Mouse (Mus musculus) layer of hippocampus, adult 2 months (tissue): Measurements from ENCODE around the gene Vasp. TPM values are rescaled to one million over a fixed set of nuclear protein-coding genes. Genes with fewer than 3 reads are reported as not detected.

Source experiments
- DNase-seq, 2 experiments: peaks; one replicate each; pipeline ENCODE4 v3.0.0; 2022; ENCODE audit warnings: low spot score in 2 of 2
- H3K27ac ChIP-seq: fragments of 200-600 bp; 2 replicates; pipeline ENCODE4 v1.8.1; 2022
- H3K4me3 ChIP-seq: fragments of 200-600 bp; 2 replicates; pipeline ENCODE4 v1.8.1; 2022; ENCODE audit warnings: mild to moderate bottlenecking
- CTCF ChIP-seq: fragments of 200-600 bp; conservative IDR thresholded peaks from 2 replicates; pipeline ENCODE4 v1.8.1; 2022; ENCODE audit warnings: antibody characterized with exemption, mild to moderate bottlenecking, moderate library complexity
- total RNA-seq, 2 experiments: library from RNA; stranded (reverse); gene quantifications; 2 replicates each; pipeline ENCODE4 v1.2.3; 2021

The Vasp gene
- total RNA-seq, 2 experiments from 2014 or later = 15.7 to 17.1 TPM

GRCm38 (mm10) chr7:19217944-19218343 is 53.7 kb downstream of the Vasp start:
- no peak for DNase-seq
- no peak for TF ChIP-seq CTCF
- Histone ChIP-seq H3K4me3 (no peak overlapping the region), H3K27ac (no peak overlapping the region)

GRCm38 (mm10) chr7:19217492-19217891 is 54.1 kb downstream of the Vasp start:
- H3K4me3 ChIP-seq = no peak overlapping the region
- no peak for TF ChIP-seq CTCF
- DNase-seq = no peak
- H3K27ac ChIP-seq = no peak overlapping the region

DNA sequence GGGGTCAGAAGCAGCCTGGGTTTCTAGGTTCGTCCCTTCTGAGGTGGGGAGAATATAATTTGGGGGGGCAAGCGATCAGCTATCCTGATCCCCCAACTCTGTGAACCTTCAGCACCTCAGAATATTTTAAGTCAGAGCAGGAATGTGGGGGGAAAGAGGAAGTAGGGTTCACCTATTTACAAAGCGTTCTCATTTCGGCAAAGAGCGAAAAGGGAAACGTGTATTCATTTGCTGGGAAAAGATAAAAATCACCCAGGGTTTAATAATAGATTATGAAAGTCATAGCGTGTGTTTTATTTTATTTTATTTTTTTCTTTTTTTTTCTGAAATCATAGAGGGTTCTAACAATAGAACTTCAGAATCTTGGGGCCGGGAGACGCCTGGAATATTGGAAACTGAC is 56.7 kb downstream of the Vasp start:
- no peak for DNase-seq
- Histone ChIP-seq H3K27ac (no peak overlapping the region), H3K4me3 (no peak overlapping the region; the same call in 1 of the 2 replicates)
- no peak for TF ChIP-seq CTCF

DNA sequence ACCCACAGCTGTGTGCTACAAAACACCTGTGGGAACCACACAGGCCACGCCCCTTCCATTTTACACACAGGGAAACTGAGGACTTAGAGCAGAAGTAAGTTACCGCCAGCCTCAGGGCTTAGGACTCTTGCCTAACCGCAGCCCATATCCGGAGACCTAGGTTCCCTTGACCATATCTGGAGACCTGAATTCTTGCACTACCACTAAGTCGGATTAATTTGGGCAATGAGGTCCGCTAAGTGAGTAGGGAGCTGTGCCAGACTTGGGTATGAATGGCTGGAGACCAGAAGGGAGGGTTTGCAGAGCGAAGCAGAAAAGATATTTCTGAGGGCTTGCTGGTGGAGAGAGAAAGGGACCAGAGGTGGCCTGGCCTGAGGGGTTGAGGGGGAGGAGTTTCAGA is 57.2 kb downstream of the Vasp start:
- H3K27ac ChIP-seq = no peak overlapping the region
- peak overlapping the region; percentile 13 for H3K4me3 ChIP-seq
- DNase-seq = no peak
- no peak for TF ChIP-seq CTCF

DNA sequence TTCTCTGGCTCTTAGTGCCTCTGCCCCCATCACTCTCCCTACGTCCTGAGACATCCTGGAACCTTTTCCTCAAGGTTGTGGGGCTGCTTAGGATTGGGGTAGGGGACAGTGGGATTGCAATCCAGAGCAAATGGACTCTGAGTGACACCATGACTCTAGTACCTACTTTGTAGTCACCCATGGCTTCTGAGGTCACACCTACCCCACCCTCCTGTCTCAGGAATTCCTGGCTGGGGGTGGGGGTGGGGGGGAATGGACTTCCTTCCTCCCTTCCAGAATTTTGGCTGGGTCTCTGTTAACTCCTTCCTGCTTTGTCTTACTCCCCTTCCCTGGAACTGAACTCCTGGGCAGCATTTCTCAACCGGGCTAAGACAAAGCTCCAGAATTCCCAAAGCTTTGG is 58.2 kb downstream of the Vasp start:
- DNase-seq = no peak
- Histone ChIP-seq H3K27ac (peak overlapping the region; percentile 28; the same call in 1 of the 2 replicates), H3K4me3 (peak overlapping the region; percentile 36)
- no peak for TF ChIP-seq CTCF

- Histone ChIP-seq H3K27ac (peak within 1 kb of the TSS; percentile 64; the same call in 1 of the 2 replicates), H3K4me3 (peak within 1 kb of the TSS; percentile 57)
- no peak for DNase-seq
- peak; percentile 58 for TF ChIP-seq CTCF
Measured at GRCm38 (mm10) chr7:19211996-19212755, 59.4 kb downstream of the Vasp start, which contains the start of gene Gpr4. TSS of gene Gpr4 (plus strand) at chr7:19212538.

- TF ChIP-seq CTCF = no peak
- Histone ChIP-seq H3K4me3 (no peak overlapping the region), H3K27ac (no peak overlapping the region)
- DNase-seq = no peak
Measured at GRCm38 (mm10) chr7:19211041-19211675, 60.5 kb downstream of the Vasp start.

DNA sequence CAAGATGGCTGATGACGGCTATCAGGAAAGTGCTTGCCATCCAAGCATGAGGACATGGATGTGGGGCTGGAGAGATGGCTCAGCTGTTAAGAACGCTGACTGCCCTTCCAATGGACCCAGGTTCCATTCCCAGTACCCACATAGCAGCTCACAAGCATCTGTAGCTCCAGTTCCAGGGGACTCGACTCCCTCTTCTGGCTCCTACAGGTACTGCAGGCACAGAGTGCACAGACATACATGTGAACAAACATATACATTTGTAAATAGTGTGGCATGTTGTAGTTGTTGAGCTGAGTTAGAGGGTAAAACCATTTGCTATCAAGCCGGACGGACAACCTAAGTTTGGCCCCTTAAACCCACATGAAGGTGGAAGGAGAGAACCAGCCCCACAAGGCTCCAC is 61.6 kb downstream of the Vasp start:
- DNase-seq = no peak
- Histone ChIP-seq H3K4me3 (no peak overlapping the region), H3K27ac (no peak overlapping the region)
- TF ChIP-seq CTCF = peak; percentile 58

- DNase-seq = no peak
- no peak for TF ChIP-seq CTCF
- Histone ChIP-seq H3K4me3 (no peak overlapping the region), H3K27ac (no peak overlapping the region)
Measured at GRCm38 (mm10) chr7:19209494-19209893, 62.1 kb downstream of the Vasp start.

DNA sequence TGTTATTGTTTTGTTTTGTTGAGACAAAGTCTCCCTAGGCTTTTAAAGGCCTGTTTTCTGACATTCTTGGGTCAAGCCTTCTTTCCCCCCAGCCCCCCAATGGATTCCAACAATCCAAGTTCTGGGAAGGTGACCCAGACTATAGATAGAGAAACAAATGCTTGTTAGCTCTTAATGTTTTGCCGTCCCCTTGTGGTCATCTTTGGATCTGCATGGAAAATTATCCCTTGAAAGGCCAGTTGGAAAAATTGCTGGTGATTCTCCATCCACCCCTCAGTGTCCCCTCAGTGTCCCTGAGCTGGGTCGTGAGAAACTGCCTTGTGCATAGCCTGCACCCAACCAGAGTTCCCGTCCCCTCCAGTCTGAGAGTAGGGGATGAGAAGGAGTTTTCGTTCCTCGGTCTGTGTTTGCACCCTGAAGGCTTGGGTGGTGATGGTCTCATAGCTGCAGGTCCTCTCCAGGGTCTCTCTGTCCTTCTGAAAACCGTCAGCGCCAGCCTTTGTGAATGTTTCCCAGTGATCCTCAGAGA is 62.6 kb downstream of the Vasp start:
- Histone ChIP-seq H3K4me3 (no peak overlapping the region), H3K27ac (no peak overlapping the region)
- DNase-seq = peak in 1 of 2 experiments; percentile 61
- TF ChIP-seq CTCF = peak; percentile 87

DNA sequence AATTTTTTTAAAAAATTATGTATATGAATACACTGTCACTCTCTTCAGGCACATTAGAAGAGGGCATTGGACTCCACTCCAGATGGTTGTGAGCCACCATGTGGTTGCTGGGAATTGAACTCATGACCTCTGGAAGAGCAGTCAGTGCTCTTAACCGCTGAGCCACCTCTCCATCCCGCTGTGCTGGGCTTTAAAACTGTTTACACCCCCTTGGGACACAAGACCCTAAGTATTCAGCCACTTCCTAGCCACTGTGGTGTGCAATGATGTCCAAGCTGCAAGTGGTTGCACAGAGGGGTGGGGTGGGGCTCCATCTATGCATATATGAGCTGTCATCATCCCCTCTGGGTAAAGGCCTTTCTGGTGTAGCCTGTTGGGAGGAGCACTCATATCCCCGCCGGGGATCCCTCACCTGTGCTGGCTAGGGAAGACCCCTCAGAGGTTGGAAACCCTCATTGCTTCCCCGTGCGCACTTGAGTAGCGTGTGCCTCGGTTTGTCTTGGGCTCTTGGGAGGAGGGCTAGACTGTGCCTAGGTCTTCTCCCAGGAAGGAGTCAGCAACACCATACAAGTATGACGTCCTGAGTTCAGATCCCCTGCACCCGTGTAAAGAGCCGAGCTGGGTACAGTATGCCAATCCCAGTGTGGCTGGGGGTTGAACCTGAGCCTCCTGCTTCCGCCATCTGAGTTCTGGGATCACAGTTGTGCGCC is 63.3 kb downstream of the Vasp start:
- TF ChIP-seq CTCF = no peak
- Histone ChIP-seq H3K4me3 (no peak overlapping the region), H3K27ac (no peak overlapping the region)
- no peak for DNase-seq

Other genes with a start within 250 kb of the Vasp start
- gene Foxa3, start 248.3 kb downstream of the Vasp start, total RNA-seq = not detected
- 100 to 1,000 TPM; 112 to 114 TPM for gene Sympk, start 247.4 kb downstream of the Vasp start, total RNA-seq
- gene Rsph6a, start 217.1 kb downstream of the Vasp start, total RNA-seq = under 1 TPM in 1 of 2 experiments, not detected in 1; 0.20 TPM
- 100 to 1,000 TPM; 154 TPM for gene Dmwd, start 195.6 kb downstream of the Vasp start, total RNA-seq
- 10 to 100 TPM; 38.8 to 56.8 TPM for gene Dmpk, start 188.0 kb downstream of the Vasp start, total RNA-seq
- gene Six5, start 177.2 kb downstream of the Vasp start, total RNA-seq = 1 to 10 TPM; 2.4 to 2.8 TPM
- gene Gm4969, start 153.4 kb downstream of the Vasp start, total RNA-seq = under 1 TPM; 0.33 to 0.71 TPM
- 10 to 100 TPM; 12.5 to 13.1 TPM for gene Fbxo46, start 152.0 kb downstream of the Vasp start, total RNA-seq
- 10 to 100 TPM; 17.6 to 18.4 TPM for gene Qpctl, start 122.5 kb downstream of the Vasp start, total RNA-seq
- 10 to 100 TPM; 76.0 to 80.5 TPM for gene Snrpd2, start 122.1 kb downstream of the Vasp start, total RNA-seq
- 1 to 10 TPM in 1 of 2 experiments, under 1 TPM in 1; 0.87 to 1.2 TPM for gene Gipr, start 105.7 kb downstream of the Vasp start, total RNA-seq
- gene Eml2, start 95.4 kb downstream of the Vasp start, total RNA-seq = 100 to 1,000 TPM; 159 to 162 TPM
- gene Gpr4, start 59.3 kb downstream of the Vasp start, total RNA-seq = 1 to 10 TPM; 1.6 to 2.5 TPM
- 10 to 100 TPM; 37.4 to 38.7 TPM for gene Opa3, start 43.5 kb downstream of the Vasp start, total RNA-seq
- not detected for gene Ppm1n, start 8.2 kb upstream of the Vasp start, total RNA-seq
- gene Rtn2, start 10.8 kb upstream of the Vasp start, total RNA-seq = 10 to 100 TPM; 90.3 to 92.7 TPM
- gene Fosb, start 38.2 kb upstream of the Vasp start, total RNA-seq = 10 to 100 TPM; 12.8 to 14.1 TPM
- gene Ercc1, start 73.0 kb upstream of the Vasp start, total RNA-seq = 10 to 100 TPM; 51.7 to 51.9 TPM
- 10 to 100 TPM; 18.1 to 19.5 TPM for gene Cd3eap, start 87.7 kb upstream of the Vasp start, total RNA-seq
- 1 to 10 TPM; 6.1 to 6.9 TPM for gene Ppp1r13l, start 87.9 kb upstream of the Vasp start, total RNA-seq
- 10 to 100 TPM; 36.4 to 36.5 TPM for gene Ercc2, start 110.2 kb upstream of the Vasp start, total RNA-seq
- gene Klc3, start 132.3 kb upstream of the Vasp start, total RNA-seq = 1 to 10 TPM; 3.2 to 3.5 TPM
- not detected for gene Ckm, start 133.0 kb upstream of the Vasp start, total RNA-seq
- gene Mark4, start 187.0 kb upstream of the Vasp start, total RNA-seq = 10 to 100 TPM; 92.9 to 99.6 TPM
- under 1 TPM; 0.10 to 0.38 TPM for gene Exoc3l2, start 191.5 kb upstream of the Vasp start, total RNA-seq
- gene Bloc1s3, start 236.6 kb upstream of the Vasp start, total RNA-seq = 1 to 10 TPM; 6.0 to 6.9 TPM
- 10 to 100 TPM; 17.2 to 20.7 TPM for gene Trappc6a, start 236.6 kb upstream of the Vasp start, total RNA-seq
- gene Nkpd1, start 246.0 kb upstream of the Vasp start, total RNA-seq = under 1 TPM; 0.38 to 0.71 TPM